Mouse (Mus musculus) intestine, embryonic 15.5 days (tissue): Measurements from ENCODE around the gene Pkib. TPM values are rescaled to one million over a fixed set of nuclear protein-coding genes. Genes with fewer than 3 reads are reported as not detected.

Source experiments
- ATAC-seq: fragments of 200-750 bp; cut with Nextera tagmentation; 2 replicates; pipeline ENCODE4 v1.8.0; 2017; ENCODE audit warnings: moderate TSS enrichment, moderate library complexity
- H3K27ac ChIP-seq: fragments of 300-500 bp; sonication (generic); 2 replicates; pipeline ENCODE4 v1.5.1; 2015; ENCODE audit warnings: mild to moderate bottlenecking, inconsistent platforms
- H3K27me3 ChIP-seq: fragments of 300-500 bp; sonication (generic); replicated peaks from 2 replicates; pipeline ENCODE4 v1.6.1; 2015; ENCODE audit warnings: inconsistent platforms
- H3K36me3 ChIP-seq: fragments of 300-500 bp; sonication (generic); 2 replicates; pipeline ENCODE4 v1.6.1; 2015; ENCODE audit warnings: inconsistent platforms
- H3K4me1 ChIP-seq: fragments of 300-500 bp; sonication (generic); replicated peaks from 2 replicates; pipeline ENCODE4 v1.6.1; 2015; ENCODE audit warnings: inconsistent platforms
- H3K4me2 ChIP-seq: fragments of 300-500 bp; sonication (generic); replicated peaks from 2 replicates; pipeline ENCODE4 v1.6.1; 2015; ENCODE audit warnings: mild to moderate bottlenecking, inconsistent platforms
- H3K4me3 ChIP-seq: fragments of 300-500 bp; sonication (generic); replicated peaks from 2 replicates; pipeline ENCODE4 v1.5.1; 2015; ENCODE audit warnings: inconsistent platforms
- H3K9ac ChIP-seq: fragments of 300-500 bp; sonication (generic); 2 replicates; pipeline ENCODE4 v1.6.1; 2015; ENCODE audit warnings: inconsistent platforms
- H3K9me3 ChIP-seq: fragments of 300-500 bp; sonication (generic); 2 replicates; pipeline ENCODE4 v1.6.1; 2016; ENCODE audit warnings: inconsistent platforms
- WGBS: fragments of 180-500 bp; shearing (Covaris S2); methylation state at CpG from one replicate; pipeline ENCODE4 v1.1.7; 2015; 5-methylcytosine and 5-hydroxymethylcytosine counted together
- polyA plus RNA-seq: library from polyadenylated mRNA; unstranded; fragments of >200 nt; fragmentation: Nextera tagmentation; extraction: Ambion mirVana; gene quantifications from 2 replicates; pipeline ENCODE4 v1.2.1, GENCODE M21; 2015

Pkib gene
- polyA plus RNA-seq, result 1.8 and 1.9 TPM in 2 replicates

DNA sequence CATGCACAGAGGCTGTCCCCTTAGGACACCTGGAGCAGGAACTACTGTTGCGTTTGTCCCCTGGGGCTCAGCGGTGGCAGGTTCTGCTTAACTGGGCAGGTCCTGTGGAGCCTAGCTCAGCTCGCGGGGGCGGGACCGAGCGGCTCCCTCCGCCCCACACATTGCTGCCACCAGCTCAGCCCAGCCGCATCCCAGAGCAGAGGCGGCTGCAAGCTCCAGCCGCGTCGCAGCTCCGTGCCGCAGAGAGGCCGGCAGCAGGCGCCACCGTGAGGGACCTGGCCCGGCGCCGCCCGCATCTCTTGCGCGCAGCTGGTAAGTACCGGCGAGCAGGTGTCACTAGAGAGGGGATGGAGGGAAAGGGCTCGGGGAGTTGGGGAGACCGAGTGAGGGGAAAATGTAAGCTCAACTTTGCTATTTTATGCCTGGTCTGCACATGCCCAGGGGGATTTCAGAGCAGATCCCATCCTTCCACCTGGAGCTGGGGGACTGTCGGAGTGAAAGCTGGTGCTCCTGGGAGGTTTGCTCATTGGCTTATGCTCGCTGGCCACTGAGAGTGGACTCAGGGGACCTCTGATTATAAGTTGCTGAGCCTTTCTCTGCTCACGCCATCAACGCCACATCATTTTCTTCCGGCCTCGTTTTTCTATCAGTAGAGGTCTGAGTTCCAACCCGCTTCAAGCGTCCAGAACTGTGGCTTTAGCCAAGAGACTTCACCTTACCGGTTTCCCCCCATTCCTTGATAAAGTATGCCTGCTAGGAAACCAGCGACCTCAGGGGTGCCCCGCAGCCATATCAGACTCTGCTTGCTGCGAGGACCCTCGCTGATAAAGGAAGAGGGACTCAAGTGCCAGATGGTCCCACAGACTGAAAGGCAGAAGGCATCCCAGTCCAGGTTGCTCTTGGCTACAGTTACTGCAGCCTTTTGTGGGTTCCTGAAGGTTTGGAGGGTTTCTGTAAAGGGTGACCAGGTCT, at the start of gene Pkib:
Pkib (plus strand) TSS at position 86 of the 972 bp plus-strand sequence.
- H3K4me2 ChIP-seq, result peak within 1 kb of the TSS; percentile 84
- peaks cover 3% of the 10 kb centered on the region; the same call in 1 of the 2 replicates for H3K27me3 ChIP-seq
- 2% methylated on average over 41 of the region's 41 CpGs for WGBS
- no peaks in the 10 kb centered on the region for H3K36me3 ChIP-seq
- no peak within 1 kb of the TSS for H3K27ac ChIP-seq
- H3K9ac ChIP-seq, result 0 out of 2 replicates have a peak within 1 kb of the TSS, but pooled peaks have one; percentile 17
- H3K9me3 ChIP-seq, result no peaks in the 10 kb centered on the region
- peak within 1 kb of the TSS; percentile 37 for H3K4me3 ChIP-seq
- ATAC-seq, result peak; percentile 95
- H3K4me1 ChIP-seq, result peaks cover 7% of the 10 kb centered on the region; the same call in 1 of the 2 replicates

GRCm38 (mm10) chr10:57583927-57584326, 47.9 kb upstream of the Pkib start:
- 44% methylated on average over 1 of the region's 1 CpGs for WGBS
- Histone ChIP-seq H3K4me2 (no peak overlapping the region), H3K4me1 (no peaks in the 10 kb centered on the region), H3K27ac (no peak overlapping the region), H3K9ac (no peak overlapping the region), H3K9me3 (no peaks in the 10 kb centered on the region), H3K36me3 (no peaks in the 10 kb centered on the region), H3K4me3 (no peak overlapping the region), H3K27me3 (no peaks in the 10 kb centered on the region)
- ATAC-seq, result no peak

- H3K36me3 ChIP-seq, result no peaks in the 10 kb centered on the region
- H3K4me3 ChIP-seq, result no peak overlapping the region
- H3K4me1 ChIP-seq, result no peaks in the 10 kb centered on the region
- no peaks in the 10 kb centered on the region for H3K27me3 ChIP-seq
- no peak overlapping the region for H3K9ac ChIP-seq
- 77% methylated on average over 2 of the region's 2 CpGs for WGBS
- no peak overlapping the region for H3K4me2 ChIP-seq
- H3K9me3 ChIP-seq, result no peaks in the 10 kb centered on the region
- no peak overlapping the region for H3K27ac ChIP-seq
- no peak for ATAC-seq
Measured at GRCm38 (mm10) chr10:57594266-57594665, 37.5 kb upstream of the Pkib start.

GRCm38 (mm10) chr10:57597172-57597571, 34.6 kb upstream of the Pkib start:
- 46% methylated on average over 2 of the region's 2 CpGs for WGBS
- Histone ChIP-seq H3K27me3 (no peaks in the 10 kb centered on the region), H3K4me1 (no peaks in the 10 kb centered on the region), H3K9ac (no peak overlapping the region), H3K4me3 (no peak overlapping the region), H3K9me3 (no peaks in the 10 kb centered on the region), H3K36me3 (no peaks in the 10 kb centered on the region), H3K4me2 (no peak overlapping the region), H3K27ac (no peak overlapping the region)
- ATAC-seq, result peak; percentile 45; the same call in 1 of the 2 replicates

DNA sequence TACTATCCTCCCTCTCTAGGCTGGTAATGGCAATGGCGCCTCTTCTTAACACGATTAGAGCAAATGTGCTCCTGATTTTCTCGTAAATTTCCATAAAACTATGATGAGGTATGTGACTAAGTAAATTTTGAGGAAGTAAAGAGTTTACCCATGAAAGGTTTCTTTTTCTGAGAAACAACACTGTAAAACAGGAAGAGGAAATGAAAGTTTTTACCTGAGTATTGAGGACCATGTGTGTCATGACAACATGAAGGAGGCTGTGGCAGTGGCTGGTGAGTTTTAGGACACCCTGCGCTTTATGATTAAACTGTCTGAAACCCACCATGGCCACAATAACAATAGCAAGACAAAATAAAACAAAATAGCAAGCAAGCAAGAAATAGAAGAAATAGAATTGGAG, 28.8 kb upstream of the Pkib start:
- Histone ChIP-seq H3K9me3 (no peaks in the 10 kb centered on the region), H3K9ac (no peak overlapping the region), H3K4me3 (no peak overlapping the region), H3K27ac (no peak overlapping the region), H3K4me1 (no peaks in the 10 kb centered on the region), H3K36me3 (no peaks in the 10 kb centered on the region), H3K27me3 (no peaks in the 10 kb centered on the region), H3K4me2 (no peak overlapping the region)
- WGBS, result 94% methylated on average over 4 of the region's 4 CpGs
- no peak for ATAC-seq

DNA sequence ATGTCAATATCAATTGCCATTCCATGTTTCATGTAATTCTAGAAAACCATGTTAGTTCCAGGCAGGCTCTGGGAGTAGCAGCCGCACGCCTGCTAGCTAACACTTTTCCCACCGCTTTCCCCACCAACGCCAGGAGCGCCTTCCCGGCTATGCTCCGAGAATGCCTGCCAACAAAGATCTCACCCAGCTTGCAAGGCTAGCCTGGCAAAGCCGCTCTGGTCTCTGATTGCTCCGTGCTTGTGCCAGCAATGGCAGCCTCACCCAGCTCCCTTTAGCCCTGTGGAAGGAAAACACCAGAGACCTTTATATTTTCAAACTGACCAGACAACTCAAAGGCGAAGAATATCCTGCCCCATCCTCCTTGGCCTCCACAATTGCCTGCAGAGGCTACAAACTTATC, 8.5 kb upstream of the Pkib start:
- Histone ChIP-seq H3K4me2 (no peak overlapping the region), H3K27ac (no peak overlapping the region), H3K4me1 (no peaks in the 10 kb centered on the region), H3K36me3 (no peaks in the 10 kb centered on the region), H3K9me3 (no peaks in the 10 kb centered on the region), H3K4me3 (no peak overlapping the region), H3K9ac (no peak overlapping the region), H3K27me3 (no peaks in the 10 kb centered on the region)
- 82% methylated on average over 10 of the region's 10 CpGs for WGBS
- no peak for ATAC-seq

DNA sequence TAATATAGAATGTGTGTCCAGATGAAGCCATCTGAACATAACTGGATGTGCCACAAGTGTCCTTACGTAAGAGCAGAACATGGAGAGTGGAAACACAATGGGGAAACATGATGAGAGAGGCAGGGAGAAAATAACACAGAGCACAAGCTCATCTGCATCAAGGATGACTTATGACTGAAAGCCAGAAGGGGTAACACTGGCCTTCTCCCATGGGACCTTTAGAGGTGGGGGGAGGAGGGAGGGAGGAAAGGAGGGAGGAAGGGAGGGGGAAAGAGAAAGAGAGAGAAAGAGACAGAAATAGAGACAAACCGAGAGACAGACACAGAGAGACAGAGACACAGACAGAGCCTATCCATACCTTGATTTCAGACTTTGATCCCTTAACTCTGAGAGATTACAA, 4.0 kb upstream of the Pkib start:
- 80% methylated on average over 2 of the region's 2 CpGs for WGBS
- Histone ChIP-seq H3K27me3 (peaks cover 1% of the 10 kb centered on the region; the same call in 1 of the 2 replicates), H3K9ac (no peak overlapping the region), H3K4me1 (peaks cover 7% of the 10 kb centered on the region; the same call in 1 of the 2 replicates), H3K4me3 (no peak overlapping the region), H3K27ac (no peak overlapping the region), H3K36me3 (no peaks in the 10 kb centered on the region), H3K4me2 (no peak overlapping the region), H3K9me3 (no peaks in the 10 kb centered on the region)
- ATAC-seq, result no peak

DNA sequence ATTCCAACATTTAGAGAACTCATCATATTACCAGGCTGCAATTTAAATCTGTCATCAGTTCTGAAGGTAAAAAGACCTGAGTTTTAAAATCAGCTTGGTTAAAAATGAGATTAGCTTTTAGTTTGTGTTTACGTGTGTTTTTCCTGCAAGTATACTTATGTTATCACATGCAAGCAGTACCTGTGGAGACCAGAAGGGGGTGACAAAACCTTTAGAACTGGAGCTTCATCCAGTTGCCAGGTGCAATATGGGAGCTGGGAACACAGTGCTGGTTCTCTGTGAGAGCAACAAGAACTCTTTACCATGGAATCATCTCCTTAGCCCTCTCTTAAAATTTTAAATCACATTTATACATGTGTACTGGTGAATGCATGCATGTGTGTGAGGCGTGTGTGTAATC, 1.2 kb upstream of the Pkib start:
- Histone ChIP-seq H3K27me3 (peaks cover 3% of the 10 kb centered on the region; the same call in 1 of the 2 replicates), H3K4me2 (no peak overlapping the region), H3K4me1 (peaks cover 7% of the 10 kb centered on the region; the same call in 1 of the 2 replicates), H3K27ac (no peak overlapping the region), H3K9ac (no peak overlapping the region), H3K9me3 (no peaks in the 10 kb centered on the region), H3K36me3 (no peaks in the 10 kb centered on the region), H3K4me3 (no peak overlapping the region)
- ATAC-seq, result no peak
- 99% methylated on average over 2 of the region's 2 CpGs for WGBS

DNA sequence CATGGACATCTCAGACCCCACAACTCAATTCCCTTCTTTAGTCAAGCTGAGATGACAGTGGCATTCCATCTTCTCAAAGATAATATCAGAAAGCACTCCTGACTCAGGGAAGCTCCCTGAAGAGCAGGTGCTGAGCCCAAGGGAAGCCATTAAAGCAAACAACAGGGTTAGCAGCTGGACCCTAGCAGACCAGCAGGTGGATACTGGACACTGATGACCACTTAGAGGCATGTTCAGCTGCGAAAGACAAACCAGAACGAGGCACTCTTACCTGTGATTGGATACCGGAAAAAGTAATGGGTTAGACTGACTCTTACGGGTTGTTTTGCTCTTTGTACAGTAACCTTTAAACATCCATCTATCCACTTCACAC, 1.1 kb downstream of the Pkib start:
- H3K36me3 ChIP-seq, result no peaks in the 10 kb centered on the region
- peak overlapping the region; percentile 84 for H3K4me2 ChIP-seq
- peaks cover 7% of the 10 kb centered on the region; the same call in 1 of the 2 replicates for H3K4me1 ChIP-seq
- H3K9me3 ChIP-seq, result no peaks in the 10 kb centered on the region
- H3K9ac ChIP-seq, result no peak overlapping the region
- H3K27ac ChIP-seq, result no peak overlapping the region
- 79% methylated on average over 4 of the region's 4 CpGs for WGBS
- no peak for ATAC-seq
- no peak overlapping the region for H3K4me3 ChIP-seq
- peaks cover 3% of the 10 kb centered on the region; the same call in 1 of the 2 replicates for H3K27me3 ChIP-seq

DNA sequence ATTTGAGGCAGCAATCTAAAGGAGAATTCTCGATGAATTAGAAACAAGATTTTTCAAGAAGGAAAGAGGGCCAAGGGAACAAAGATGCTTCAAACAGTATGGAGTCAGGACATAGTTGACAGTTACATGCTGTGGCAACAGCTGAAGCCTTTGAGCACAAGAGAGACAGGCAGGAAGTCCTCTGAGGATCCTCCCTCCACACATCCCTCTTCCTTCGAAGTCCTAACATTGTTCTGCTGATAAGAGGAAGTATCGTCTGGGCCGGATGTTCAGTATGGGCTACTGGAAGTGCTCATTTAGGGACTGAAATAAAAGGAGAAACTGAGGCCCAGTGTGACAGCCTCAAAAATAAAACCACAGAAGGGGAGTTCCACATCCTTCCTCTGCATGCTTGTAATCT, 5.2 kb downstream of the Pkib start:
- no peak overlapping the region for H3K27ac ChIP-seq
- peaks cover 7% of the 10 kb centered on the region; the same call in 1 of the 2 replicates for H3K4me1 ChIP-seq
- no peaks in the 10 kb centered on the region for H3K9me3 ChIP-seq
- no peak overlapping the region for H3K4me2 ChIP-seq
- no peaks in the 10 kb centered on the region for H3K36me3 ChIP-seq
- H3K4me3 ChIP-seq, result no peak overlapping the region
- H3K9ac ChIP-seq, result no peak overlapping the region
- no peak for ATAC-seq
- peaks cover 3% of the 10 kb centered on the region; the same call in 1 of the 2 replicates for H3K27me3 ChIP-seq
- WGBS, result 43% methylated on average over 4 of the region's 4 CpGs

DNA sequence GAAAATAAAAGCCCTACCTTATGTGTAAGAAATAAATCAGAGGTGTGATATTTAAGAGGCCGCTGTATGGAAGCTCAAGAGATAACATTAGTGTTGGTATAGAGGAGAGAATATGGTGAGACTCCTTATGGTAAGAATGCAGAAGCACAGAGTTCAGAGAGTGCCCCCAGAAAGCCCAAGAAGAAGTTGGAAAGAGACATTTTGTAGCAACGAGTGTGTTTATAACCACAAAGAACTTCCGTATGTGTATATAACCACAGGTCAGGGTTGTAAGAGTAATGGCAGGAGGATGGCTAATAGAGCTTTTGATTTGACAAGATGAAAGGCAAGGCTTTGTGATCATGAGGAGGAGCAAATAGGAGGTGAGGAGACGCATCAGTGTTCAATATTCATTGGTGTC, 6.5 kb downstream of the Pkib start:
- ATAC-seq, result no peak
- 73% methylated on average over 4 of the region's 4 CpGs for WGBS
- H3K27ac ChIP-seq, result no peak overlapping the region

GRCm38 (mm10) chr10:57639540-57639939, 7.8 kb downstream of the Pkib start:
- WGBS, result 67% methylated on average over 3 of the region's 3 CpGs
- H3K4me1 ChIP-seq, result no peaks in the 10 kb centered on the region

More for the DNA sequence above, 6.5 kb downstream of the Pkib start:
- H3K36me3 ChIP-seq, result no peaks in the 10 kb centered on the region
- no peaks in the 10 kb centered on the region for H3K27me3 ChIP-seq
- no peaks in the 10 kb centered on the region for H3K9me3 ChIP-seq
- H3K4me2 ChIP-seq, result no peak overlapping the region
- H3K4me3 ChIP-seq, result no peak overlapping the region
- H3K9ac ChIP-seq, result no peak overlapping the region
- H3K4me1 ChIP-seq, result no peaks in the 10 kb centered on the region

More at GRCm38 (mm10) chr10:57639540-57639939, 7.8 kb downstream of the Pkib start:
- ATAC-seq, result no peak
- no peak overlapping the region for H3K4me3 ChIP-seq
- no peak overlapping the region for H3K27ac ChIP-seq
- no peak overlapping the region for H3K4me2 ChIP-seq
- H3K9me3 ChIP-seq, result no peaks in the 10 kb centered on the region
- H3K27me3 ChIP-seq, result no peaks in the 10 kb centered on the region
- H3K36me3 ChIP-seq, result no peaks in the 10 kb centered on the region
- no peak overlapping the region for H3K9ac ChIP-seq
